In the genomic region with DNA sequence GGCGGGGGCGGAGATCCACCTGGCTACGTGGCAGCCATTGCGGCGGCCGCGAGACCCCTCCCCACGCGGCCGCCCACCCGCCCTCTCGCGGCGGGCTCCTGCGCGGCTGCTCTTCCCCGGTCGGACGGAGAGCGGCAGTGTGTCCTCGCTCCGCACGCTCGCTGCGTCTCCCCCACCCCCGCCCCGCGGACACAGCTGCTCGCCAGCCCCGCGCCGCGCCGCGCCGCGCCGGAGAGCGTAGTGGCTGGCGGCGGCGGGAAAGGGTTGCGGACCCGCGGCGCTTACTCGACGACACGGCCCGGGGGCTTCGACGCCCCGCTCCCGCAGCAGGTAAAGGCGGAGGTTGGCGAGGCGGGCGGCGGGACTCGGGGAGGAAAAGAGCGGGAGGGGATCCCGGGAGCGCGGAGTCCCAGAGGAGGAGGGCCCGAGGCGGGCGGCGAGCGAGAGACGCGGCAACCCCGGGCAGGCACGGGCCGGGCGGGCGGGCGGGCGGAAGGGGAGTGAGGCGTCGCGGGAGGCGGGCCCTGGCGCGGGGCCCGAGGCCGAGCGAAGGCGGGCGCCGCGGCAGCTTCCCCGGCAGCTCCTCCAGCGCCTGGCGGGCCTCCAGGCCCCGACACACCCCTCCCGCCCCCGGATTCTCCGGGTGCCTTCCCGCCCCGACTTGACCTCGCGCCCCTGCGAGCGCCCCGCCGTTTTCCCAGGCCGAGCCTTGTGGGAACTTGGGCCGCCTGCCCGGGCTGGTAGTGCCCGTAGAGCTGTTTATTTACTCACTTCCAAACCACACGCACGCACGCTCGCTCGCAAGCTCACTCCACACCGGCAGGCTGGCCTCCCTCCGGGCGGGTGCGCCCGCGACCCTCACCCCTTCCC, we compare ENCODE assay signal across 8 mouse cellular contexts. TPM values are rescaled to one million over a fixed set of nuclear protein-coding genes. Genes with fewer than 3 reads are reported as not detected.
A peak's percentile ranks its signal among the peaks of the same experiment; 100 is the strongest.
DNase-seq lines count a peak whose midpoint lies in the region; ATAC-seq and TF ChIP-seq lines count a peak whose summit lies in the region.

No protein-coding gene starts in this region.

- peaks cover 8% of the 10 kb centered on the region; the same call in 1 of the 2 replicates for H3K36me3 ChIP-seq in embryonic facial prominence, embryonic 14.5 days (ENCODE audit: control insufficient read depth, insufficient read depth, low read length)
- H3K36me3 ChIP-seq in limb, embryonic 14.5 days (ENCODE audit: control insufficient read depth, insufficient read depth, low read length) = peaks cover 6% of the 10 kb centered on the region; the same call in 1 of the 2 replicates
- H3K36me3 ChIP-seq in midbrain, embryonic 16.5 days (ENCODE audit: control insufficient read depth, insufficient read depth, low read length) = no peaks in the 10 kb centered on the region
- H3K36me3 ChIP-seq in spleen, adult 2 months (ENCODE audit: control insufficient read depth, insufficient read depth, low read length) = no peaks in the 10 kb centered on the region

- peak overlapping the region; percentile 76 for H3K4me2 ChIP-seq in embryonic facial prominence, embryonic 14.5 days (ENCODE audit: low read depth, low read length)
- peak overlapping the region; percentile 60 for H3K4me2 ChIP-seq in limb, embryonic 14.5 days (replicated peaks; ENCODE audit: low read depth, low read length, severe bottlenecking)
- H3K4me2 ChIP-seq in midbrain, embryonic 16.5 days (ENCODE audit: low read length) = peak overlapping the region; percentile 74

- H3K4me1 ChIP-seq in embryonic facial prominence, embryonic 14.5 days (ENCODE audit: control insufficient read depth, insufficient read depth, low read length) = no peaks in the 10 kb centered on the region
- H3K4me1 ChIP-seq in limb, embryonic 14.5 days (ENCODE audit: control insufficient read depth, insufficient read depth, low read length) = peaks cover 7% of the 10 kb centered on the region
- H3K4me1 ChIP-seq in midbrain, embryonic 16.5 days (ENCODE audit: control insufficient read depth, insufficient read depth, low read length) = peaks cover 10% of the 10 kb centered on the region
- peaks cover 3% of the 10 kb centered on the region; the same call in 1 of the 2 replicates for H3K4me1 ChIP-seq in spleen, adult 2 months (ENCODE audit: control insufficient read depth, insufficient read depth, insufficient read length)

- peak overlapping the region; percentile 100 for H3K9ac ChIP-seq in embryonic facial prominence, embryonic 14.5 days (ENCODE audit: low read depth, low read length)
- peak overlapping the region; percentile 100 for H3K9ac ChIP-seq in limb, embryonic 14.5 days (ENCODE audit: low read depth, low read length, severe bottlenecking)
- peak overlapping the region; percentile 94 for H3K9ac ChIP-seq in midbrain, embryonic 16.5 days (ENCODE audit: low read depth, low read length)

- DNase-seq in 3134 (ENCODE audit: extremely low read depth, insufficient read length, low spot score) = peak; percentile 87
- peak; percentile 92 to 96 for DNase-seq in adrenal gland, postnatal 36 days
- peak; percentile 93 for DNase-seq in embryonic facial prominence, embryonic 14.5 days (ENCODE audit: low spot score)
- peak; percentile 77 for DNase-seq in heart, adult 8-10 months (ENCODE audit: low spot score)
- DNase-seq in kidney, adult 9 months = peak; percentile 84
- peak; percentile 85 for DNase-seq in limb, embryonic 14.5 days (ENCODE audit: low spot score)
- peak; percentile 45 to 69 for DNase-seq in spleen, adult 2 months (ENCODE audit: low read depth in 1 of 2, low spot score in 2 of 2)

- ATAC-seq in embryonic facial prominence, embryonic 14.5 days (ENCODE audit: low read depth) = peak; percentile 88
- peak; percentile 86 for ATAC-seq in limb, embryonic 14.5 days (ENCODE audit: low FRiP score, low read depth)
- peak; percentile 90 for ATAC-seq in midbrain, embryonic 16.5 days

- no peaks in the 10 kb centered on the region for H3K9me3 ChIP-seq in embryonic facial prominence, embryonic 14.5 days (ENCODE audit: control insufficient read depth, low read length)
- no peaks in the 10 kb centered on the region for H3K9me3 ChIP-seq in limb, embryonic 14.5 days (ENCODE audit: control insufficient read depth, low read length)
- H3K9me3 ChIP-seq in midbrain, embryonic 16.5 days (replicated peaks; ENCODE audit: control insufficient read depth, low read length, poor library complexity, severe bottlenecking) = no peaks in the 10 kb centered on the region

- peak overlapping the region; percentile 100 for H3K27ac ChIP-seq in embryonic facial prominence, embryonic 14.5 days (replicated peaks; ENCODE audit: low read depth, low read length)
- H3K27ac ChIP-seq in limb, embryonic 14.5 days (replicated peaks; ENCODE audit: low read depth, low read length) = peak overlapping the region; percentile 100
- peak overlapping the region; percentile 99 for H3K27ac ChIP-seq in midbrain, embryonic 16.5 days (ENCODE audit: low read length)
- peak overlapping the region; percentile 99 for H3K27ac ChIP-seq in spleen, adult 2 months (ENCODE audit: insufficient read depth, low read length)

- WGBS in embryonic facial prominence, embryonic 14.5 days = 1% methylated on average over 24 of the region's 121 CpGs
- 0% methylated on average over 43 of the region's 121 CpGs for WGBS in limb, embryonic 14.5 days
- WGBS in midbrain, embryonic 16.5 days = under 1% methylated on average over 69 of the region's 121 CpGs
- under 1% methylated on average over 100 of the region's 121 CpGs for WGBS in spleen, adult 2 months

- no peaks in the 10 kb centered on the region for H3K27me3 ChIP-seq in embryonic facial prominence, embryonic 14.5 days (replicated peaks; ENCODE audit: control insufficient read depth, insufficient read depth, low read length)
- no peaks in the 10 kb centered on the region for H3K27me3 ChIP-seq in limb, embryonic 14.5 days (ENCODE audit: control insufficient read depth, insufficient read depth, low read length)
- H3K27me3 ChIP-seq in midbrain, embryonic 16.5 days (ENCODE audit: control insufficient read depth, insufficient read depth, low read depth, low read length) = no peaks in the 10 kb centered on the region
- H3K27me3 ChIP-seq in spleen, adult 2 months (ENCODE audit: control insufficient read depth, insufficient read depth, low read length) = peaks cover 2% of the 10 kb centered on the region; the same call in 1 of the 2 replicates

- H3K4me3 ChIP-seq in embryonic facial prominence, embryonic 14.5 days (ENCODE audit: low read depth, low read length) = peak overlapping the region; percentile 93
- H3K4me3 ChIP-seq in limb, embryonic 14.5 days (replicated peaks; ENCODE audit: low read length) = peak overlapping the region; percentile 94
- H3K4me3 ChIP-seq in midbrain, embryonic 16.5 days (ENCODE audit: low read depth, low read length) = peak overlapping the region; percentile 78
- H3K4me3 ChIP-seq in spleen, adult 2 months (ENCODE audit: extremely low read depth, insufficient read depth, insufficient read length) = peak overlapping the region; percentile 74

- TF ChIP-seq POLR2A in limb, embryonic 14.5 days (IDR thresholded peaks at IDR 0.05; ENCODE audit: borderline replicate concordance, extremely low read depth, insufficient read depth, insufficient read length) = 0 out of 2 replicates have a peak, but pooled peaks have one; percentile 22
- TF ChIP-seq POLR2A in spleen, adult 2 months (IDR thresholded peaks at IDR 0.05; ENCODE audit: low read depth, low read length) = peak; percentile 3; the same call in 1 of the 2 replicates

- TF ChIP-seq CTCF in spleen, adult 2 months (IDR thresholded peaks at IDR 0.05; ENCODE audit: extremely low read depth, insufficient read depth, insufficient read length, insufficient replicate concordance) = peak; percentile 52; the same call in 1 of the 2 replicates

RNA-seq across cellular contexts. Expression of a gene that starts 0.8 kb away (rescaled TPM):
- total RNA-seq in adrenal gland, postnatal 36 days (2021) = 10 to 100 TPM; 11.7 to 16.6 TPM
- polyA plus RNA-seq in embryonic facial prominence, embryonic 14.5 days (2014; fragmentation: Nextera tagmentation; extraction: Ambion mirVana) = 33.6 and 34.6 TPM in 2 replicates
- total RNA-seq in heart, adult 8-10 months (2022) = 10 to 100 TPM in 3 of 4 experiments, 1 to 10 TPM in 1; 10.0 to 14.4 (median 10.6) TPM
- polyA plus RNA-seq in limb, embryonic 14.5 days (2012; rRNA removed) = 31.3 and 31.8 TPM in 2 replicates
- polyA plus RNA-seq in limb, embryonic 14.5 days (2014; fragmentation: Nextera tagmentation; extraction: Ambion mirVana) = 39.1 and 40.7 TPM in 2 replicates
- 14.2 and 19.0 TPM in 2 replicates for polyA plus RNA-seq in midbrain, embryonic 16.5 days (2015; fragmentation: Nextera tagmentation; extraction: Ambion mirVana)
- polyA plus RNA-seq in spleen, adult 2 months (2012; rRNA removed) = 7.3 and 8.7 TPM in 2 replicates

Comparison
In these comparisons a context has a peak if more than half of its experiments do, and no peak if none do; other contexts are left out.
1. Peak in every context shown above with its lines: DNase-seq, ATAC-seq, H3K4me3 ChIP-seq and H3K27ac ChIP-seq.